Mouse (Mus musculus) erythroblast, embryonic 14.5 days (primary cell): ENCODE measurements around the gene Pth2r. TPM values are rescaled to one million over a fixed set of nuclear protein-coding genes. Genes with fewer than 3 reads are reported as not detected.

ENCODE experiments used
- H3K27me3 ChIP-seq: 2 replicates; pipeline ENCODE4 v1.6.1; 2012; ENCODE audit warnings: inconsistent platforms; ENCODE audit not compliant: control insufficient read depth
- H3K36me3 ChIP-seq: 2 replicates; pipeline ENCODE4 v1.6.1; 2012; ENCODE audit warnings: mild to moderate bottlenecking, inconsistent platforms; ENCODE audit not compliant: control insufficient read depth
- H3K4me1 ChIP-seq: 2 replicates; pipeline ENCODE4 v1.6.1; 2012; ENCODE audit warnings: inconsistent platforms; ENCODE audit not compliant: control insufficient read depth
- H3K4me3 ChIP-seq: replicated peaks from 2 replicates; pipeline ENCODE3; 2012; ENCODE audit warnings: moderate library complexity, mild to moderate bottlenecking, inconsistent platforms
- H3K9me3 ChIP-seq: 2 replicates; pipeline ENCODE4 v1.6.1; 2012; ENCODE audit warnings: low read length, inconsistent platforms, mixed read lengths; ENCODE audit not compliant: control insufficient read depth
- GATA1 ChIP-seq: IDR thresholded peaks from 2 replicates; pipeline ENCODE4 v1.6.1; 2012; ENCODE audit warnings: low read length, inconsistent platforms, mixed read lengths
- TAL1 ChIP-seq: IDR thresholded peaks from 3 replicates; pipeline ENCODE4 v1.6.1; 2012; ENCODE audit warnings: low read length, inconsistent platforms, mixed read lengths
- polyA plus RNA-seq: library from polyadenylated mRNA; stranded (reverse); fragments of >175 nt; gene quantifications from 2 replicates; pipeline ENCODE4 v1.2.3, GENCODE M21; 2012

Gene Pth2r
- not detected in 2 replicates for polyA plus RNA-seq

- H3K27me3 ChIP-seq: no peaks in the 10 kb centered on the region
- H3K4me1 ChIP-seq: no peaks in the 10 kb centered on the region
- peaks cover 5% of the 10 kb centered on the region for H3K36me3 ChIP-seq
- TF ChIP-seq TAL1 (no peak), GATA1 (no peak)
- no peaks in the 10 kb centered on the region for H3K9me3 ChIP-seq
- H3K4me3 ChIP-seq: no peak within 1 kb of the TSS
Measured at GRCm38 (mm10) chr1:65281756-65282155, at the start of gene Pth2r. Gene Pth2r (plus strand): TSS chr1:65282056.

- Histone ChIP-seq H3K4me3 (no peak overlapping the region), H3K27me3 (no peaks in the 10 kb centered on the region), H3K9me3 (no peaks in the 10 kb centered on the region), H3K4me1 (no peaks in the 10 kb centered on the region), H3K36me3 (peaks cover 27% of the 10 kb centered on the region)
- TF ChIP-seq TAL1 (no peak), GATA1 (no peak)
Measured at GRCm38 (mm10) chr1:65237712-65238111, 44.1 kb upstream of the Pth2r start.

DNA sequence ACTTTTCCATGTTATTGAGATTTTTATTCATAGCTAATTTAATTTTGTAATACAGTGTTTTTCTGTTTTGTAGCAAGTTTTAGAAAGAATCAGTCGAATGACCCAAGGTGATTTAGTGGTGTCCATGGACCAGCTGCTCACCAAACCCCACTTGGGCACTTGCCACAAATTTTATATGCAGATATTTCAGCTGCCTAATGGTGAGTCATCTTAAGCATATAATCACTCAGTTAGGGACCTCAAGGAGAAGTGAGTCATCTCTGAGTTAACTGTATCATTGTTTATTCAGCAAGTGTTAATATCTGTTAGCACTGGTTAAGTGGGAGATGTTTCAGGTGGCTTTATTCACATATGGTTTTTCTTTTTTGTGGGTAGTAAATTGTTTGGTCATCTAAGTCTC is 36.2 kb upstream of the Pth2r start:
- no peaks in the 10 kb centered on the region for H3K4me1 ChIP-seq
- H3K4me3 ChIP-seq: no peak overlapping the region
- H3K27me3 ChIP-seq: no peaks in the 10 kb centered on the region
- peaks cover 23% of the 10 kb centered on the region for H3K36me3 ChIP-seq
- H3K9me3 ChIP-seq: no peaks in the 10 kb centered on the region
- TF ChIP-seq GATA1: no peak
- no peak for TF ChIP-seq TAL1

GRCm38 (mm10) chr1:65280461-65280860 is 1.4 kb upstream of the Pth2r start:
- no peak overlapping the region for H3K4me3 ChIP-seq
- no peaks in the 10 kb centered on the region for H3K27me3 ChIP-seq
- H3K9me3 ChIP-seq: no peaks in the 10 kb centered on the region
- no peaks in the 10 kb centered on the region for H3K4me1 ChIP-seq
- H3K36me3 ChIP-seq: peaks cover 8% of the 10 kb centered on the region
- no peak for TF ChIP-seq TAL1
- no peak for TF ChIP-seq GATA1

- no peaks in the 10 kb centered on the region for H3K27me3 ChIP-seq
- no peaks in the 10 kb centered on the region for H3K9me3 ChIP-seq
- no peak overlapping the region for H3K4me3 ChIP-seq
- H3K36me3 ChIP-seq: peaks cover 1% of the 10 kb centered on the region
- no peaks in the 10 kb centered on the region for H3K4me1 ChIP-seq
- no peak for TF ChIP-seq GATA1
- TF ChIP-seq TAL1: no peak
Measured at GRCm38 (mm10) chr1:65282766-65283165, 910 bp downstream of the Pth2r start.

- TF ChIP-seq TAL1: no peak
- TF ChIP-seq GATA1: no peak
- H3K9me3 ChIP-seq: no peaks in the 10 kb centered on the region
- no peaks in the 10 kb centered on the region for H3K36me3 ChIP-seq
Measured at GRCm38 (mm10) chr1:65308476-65308875, 26.6 kb downstream of the Pth2r start.

GRCm38 (mm10) chr1:65311214-65311933 is 29.5 kb downstream of the Pth2r start:
- peaks cover 9% of the 10 kb centered on the region for H3K27me3 ChIP-seq
- H3K4me3 ChIP-seq: no peak overlapping the region
- TF ChIP-seq TAL1 (no peak), GATA1 (no peak)

More at GRCm38 (mm10) chr1:65308476-65308875, 26.6 kb downstream of the Pth2r start:
- H3K4me3 ChIP-seq: no peak overlapping the region
- H3K4me1 ChIP-seq: no peaks in the 10 kb centered on the region
- peaks cover 9% of the 10 kb centered on the region for H3K27me3 ChIP-seq

DNA sequence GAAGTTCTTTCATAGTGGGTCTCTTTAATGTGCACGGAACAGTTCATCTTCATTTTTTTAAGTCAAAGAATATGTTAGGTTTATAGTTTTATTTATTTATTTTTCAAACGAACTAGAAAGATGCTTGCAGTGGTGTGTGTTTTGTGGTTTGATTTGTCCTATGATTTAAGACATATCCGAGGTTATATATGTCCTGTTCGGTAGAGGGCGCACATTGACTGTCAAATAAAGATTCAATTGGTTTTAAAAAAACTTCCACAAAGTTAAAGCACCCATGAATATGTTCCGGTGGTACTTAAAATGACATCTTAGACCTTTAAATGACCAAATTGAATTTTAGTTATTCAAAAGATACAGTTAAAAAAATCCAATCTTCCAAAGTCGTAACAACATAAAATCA is 30.3 kb downstream of the Pth2r start:
- no peaks in the 10 kb centered on the region for H3K36me3 ChIP-seq

More at GRCm38 (mm10) chr1:65311214-65311933, 29.5 kb downstream of the Pth2r start:
- Histone ChIP-seq H3K36me3 (no peaks in the 10 kb centered on the region), H3K9me3 (no peaks in the 10 kb centered on the region), H3K4me1 (no peaks in the 10 kb centered on the region)

GRCm38 (mm10) chr1:65312896-65313295 is 31.0 kb downstream of the Pth2r start:
- Histone ChIP-seq H3K4me3 (no peak overlapping the region), H3K27me3 (peaks cover 9% of the 10 kb centered on the region), H3K4me1 (no peaks in the 10 kb centered on the region), H3K36me3 (no peaks in the 10 kb centered on the region), H3K9me3 (no peaks in the 10 kb centered on the region)
- TF ChIP-seq GATA1 (no peak), TAL1 (no peak)

More for the DNA sequence above, 30.3 kb downstream of the Pth2r start:
- TF ChIP-seq GATA1 (no peak), TAL1 (no peak)
- peaks cover 9% of the 10 kb centered on the region for H3K27me3 ChIP-seq
- no peaks in the 10 kb centered on the region for H3K4me1 ChIP-seq
- H3K4me3 ChIP-seq: no peak overlapping the region
- no peaks in the 10 kb centered on the region for H3K9me3 ChIP-seq
